Mouse (Mus musculus) hindbrain, embryonic 14.5 days (tissue): ENCODE data around the gene Trim9. TPM values are rescaled to one million over a fixed set of nuclear protein-coding genes. Genes with fewer than 3 reads are reported as not detected.
A peak's percentile ranks its signal among the peaks of the same experiment; 100 is the strongest.

Source experiments
- ATAC-seq: fragments of 200-750 bp; cut with Nextera tagmentation; 2 replicates; pipeline ENCODE4 v1.8.0; 2017; ENCODE audit warnings: moderate number of reproducible peaks, mild to moderate bottlenecking, moderate TSS enrichment, moderate library complexity; ENCODE audit not compliant: low FRiP score
- DNase-seq: peaks from one replicate; pipeline ENCODE4 v3.0.0-alpha.2; 2015; ENCODE audit warnings: low spot score
- H3K27ac ChIP-seq: fragments of 300-500 bp; sonication (generic); 2 replicates; pipeline ENCODE4 v1.5.1; 2014; ENCODE audit warnings: mild to moderate bottlenecking, moderate library complexity
- H3K27me3 ChIP-seq: fragments of 300-500 bp; sonication (generic); 2 replicates; pipeline ENCODE4 v1.6.1; 2014; ENCODE audit warnings: mild to moderate bottlenecking, low read length, mixed read lengths; ENCODE audit not compliant: control insufficient read depth, insufficient read depth
- H3K36me3 ChIP-seq: fragments of 300-500 bp; sonication (generic); replicated peaks from 2 replicates; pipeline ENCODE4 v1.6.1; 2014; ENCODE audit not compliant: control insufficient read depth, insufficient read depth
- H3K4me1 ChIP-seq: fragments of 300-500 bp; sonication (generic); replicated peaks from 2 replicates; pipeline ENCODE4 v1.6.1; 2014; ENCODE audit warnings: antibody characterized with exemption, low read length, mixed read lengths; ENCODE audit not compliant: control insufficient read depth, insufficient read depth
- H3K4me2 ChIP-seq: fragments of 300-500 bp; sonication (generic); replicated peaks from 2 replicates; pipeline ENCODE4 v1.6.1; 2014; ENCODE audit warnings: mild to moderate bottlenecking, moderate library complexity
- H3K4me3 ChIP-seq: fragments of 300-500 bp; sonication (generic); replicated peaks from 2 replicates; pipeline ENCODE4 v1.5.1; 2014; ENCODE audit warnings: mild to moderate bottlenecking, low read length
- H3K9ac ChIP-seq: fragments of 300-500 bp; sonication (generic); 2 replicates; pipeline ENCODE4 v1.6.1; 2014
- H3K9me3 ChIP-seq: fragments of 300-500 bp; sonication (generic); 2 replicates; pipeline ENCODE4 v1.6.1; 2016; ENCODE audit warnings: low read length; ENCODE audit not compliant: control insufficient read depth
- WGBS: fragments of 180-500 bp; shearing (Covaris S2); extraction: QIAGEN DNeasy Blood & Tissue Kit; methylation state at CpG from one replicate; pipeline ENCODE4 v1.1.7; 2014; 5-methylcytosine and 5-hydroxymethylcytosine counted together
- polyA plus RNA-seq: library from polyadenylated mRNA; unstranded; fragments of >200 nt; fragmentation: Nextera tagmentation; extraction: Ambion mirVana; gene quantifications from 2 replicates; pipeline ENCODE4 v1.2.1, GENCODE M21; 2014

The Trim9 gene
- polyA plus RNA-seq, 1 experiment from 2014 or later, result 77.8 TPM

- no peak overlapping the region for H3K9ac ChIP-seq
- H3K27ac ChIP-seq, result peak overlapping the region; percentile 58
- no peak overlapping the region for H3K4me2 ChIP-seq
- ATAC-seq (peak; percentile 51; the same call in 1 of the 2 replicates), DNase-seq (no peak)
- H3K27me3 ChIP-seq, result no peaks in the 10 kb centered on the region
- H3K9me3 ChIP-seq, result no peaks in the 10 kb centered on the region
- WGBS, result 33% methylated on average over 15 of the region's 15 CpGs
- no peaks in the 10 kb centered on the region for H3K36me3 ChIP-seq
- peaks cover 24% of the 10 kb centered on the region for H3K4me1 ChIP-seq
- H3K4me3 ChIP-seq, result no peak overlapping the region
These were observed 99.5 kb downstream of the Trim9 start for GRCm38 (mm10) chr12:70247683-70248474.

- Histone ChIP-seq H3K4me1 (peaks cover 3% of the 10 kb centered on the region; the same call in 1 of the 2 replicates), H3K27me3 (no peaks in the 10 kb centered on the region), H3K4me2 (no peak overlapping the region), H3K27ac (no peak overlapping the region), H3K9ac (no peak overlapping the region), H3K4me3 (no peak overlapping the region), H3K9me3 (no peaks in the 10 kb centered on the region), H3K36me3 (no peaks in the 10 kb centered on the region)
- ATAC-seq (no peak), DNase-seq (no peak)
- 75% methylated on average over 7 of the region's 7 CpGs for WGBS
These were observed 104.9 kb downstream of the Trim9 start for GRCm38 (mm10) chr12:70242550-70242949.

GRCm38 (mm10) chr12:70239741-70240140, 107.7 kb downstream of the Trim9 start:
- Histone ChIP-seq H3K9me3 (no peaks in the 10 kb centered on the region), H3K27me3 (no peaks in the 10 kb centered on the region), H3K27ac (no peak overlapping the region), H3K4me1 (no peaks in the 10 kb centered on the region; the same call in none of the 2 replicates), H3K9ac (no peak overlapping the region), H3K36me3 (no peaks in the 10 kb centered on the region), H3K4me2 (no peak overlapping the region), H3K4me3 (no peak overlapping the region)
- DNase-seq, result no peak
- 77% methylated on average over 5 of the region's 5 CpGs for WGBS
- ATAC-seq, result no peak

GRCm38 (mm10) chr12:70238604-70239003, 108.8 kb downstream of the Trim9 start:
- Histone ChIP-seq H3K27me3 (no peaks in the 10 kb centered on the region), H3K4me1 (no peaks in the 10 kb centered on the region; the same call in none of the 2 replicates), H3K36me3 (no peaks in the 10 kb centered on the region), H3K9me3 (no peaks in the 10 kb centered on the region), H3K27ac (no peak overlapping the region), H3K9ac (no peak overlapping the region), H3K4me2 (no peak overlapping the region), H3K4me3 (no peak overlapping the region)
- WGBS, result 49% methylated on average over 8 of the region's 8 CpGs
- ATAC-seq (no peak), DNase-seq (no peak)

DNA sequence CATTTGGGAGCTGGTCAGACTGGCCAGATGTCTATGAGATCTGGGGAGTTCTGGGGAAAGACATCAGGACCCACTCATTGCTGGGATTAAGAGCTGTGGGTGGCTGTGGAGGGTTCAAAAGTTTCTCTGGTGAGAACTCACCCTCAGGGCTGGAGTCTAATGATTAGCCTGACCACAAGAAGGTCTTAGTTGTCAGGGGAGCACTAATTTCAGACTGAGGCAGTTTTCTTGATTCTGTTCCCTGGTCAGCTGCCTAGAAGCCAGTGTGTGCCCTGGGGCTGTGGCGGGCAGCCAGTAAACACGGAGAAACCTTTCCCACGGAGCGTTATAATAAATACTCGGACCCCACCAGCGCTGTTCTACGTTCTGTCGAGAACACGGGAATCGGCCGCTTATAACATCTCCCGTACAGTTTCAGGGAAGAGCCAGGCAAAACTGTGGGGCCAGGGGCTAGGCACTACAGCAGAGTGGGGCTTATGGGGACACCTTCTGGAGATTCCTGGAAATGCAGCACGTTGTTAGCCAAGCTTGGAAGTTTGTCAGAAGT, 112.4 kb downstream of the Trim9 start:
- Histone ChIP-seq H3K4me3 (peak overlapping the region; percentile 22), H3K9me3 (no peaks in the 10 kb centered on the region), H3K4me2 (peak overlapping the region; percentile 51), H3K9ac (peak overlapping the region; percentile 48), H3K27ac (no peak overlapping the region), H3K4me1 (no peaks in the 10 kb centered on the region; the same call in none of the 2 replicates), H3K27me3 (no peaks in the 10 kb centered on the region), H3K36me3 (no peaks in the 10 kb centered on the region)
- DNase-seq, result peak; percentile 87
- peak; percentile 85 for ATAC-seq
- WGBS, result 11% methylated on average over 13 of the region's 13 CpGs

- peak overlapping the region; percentile 22 for H3K4me2 ChIP-seq
- no peaks in the 10 kb centered on the region for H3K27me3 ChIP-seq
- 14% methylated on average over 6 of the region's 6 CpGs for WGBS
These were observed 113.0 kb downstream of the Trim9 start for GRCm38 (mm10) chr12:70234411-70234810.

GRCm38 (mm10) chr12:70233637-70234315, 113.6 kb downstream of the Trim9 start:
- 89% methylated on average over 6 of the region's 6 CpGs for WGBS
- Histone ChIP-seq H3K4me2 (no peak overlapping the region), H3K27ac (no peak overlapping the region), H3K9ac (no peak overlapping the region), H3K36me3 (no peaks in the 10 kb centered on the region), H3K4me3 (no peak overlapping the region), H3K9me3 (no peaks in the 10 kb centered on the region), H3K4me1 (no peaks in the 10 kb centered on the region; the same call in 1 of the 2 replicates), H3K27me3 (no peaks in the 10 kb centered on the region)
- no peak for ATAC-seq
- DNase-seq, result no peak

More at GRCm38 (mm10) chr12:70234411-70234810, 113.0 kb downstream of the Trim9 start:
- ATAC-seq (peak; percentile 85), DNase-seq (peak; percentile 82)
- no peak overlapping the region for H3K27ac ChIP-seq
- H3K9me3 ChIP-seq, result no peaks in the 10 kb centered on the region
- H3K9ac ChIP-seq, result no peak overlapping the region
- H3K4me3 ChIP-seq, result no peak overlapping the region
- H3K4me1 ChIP-seq, result no peaks in the 10 kb centered on the region; the same call in none of the 2 replicates
- H3K36me3 ChIP-seq, result no peaks in the 10 kb centered on the region

DNA sequence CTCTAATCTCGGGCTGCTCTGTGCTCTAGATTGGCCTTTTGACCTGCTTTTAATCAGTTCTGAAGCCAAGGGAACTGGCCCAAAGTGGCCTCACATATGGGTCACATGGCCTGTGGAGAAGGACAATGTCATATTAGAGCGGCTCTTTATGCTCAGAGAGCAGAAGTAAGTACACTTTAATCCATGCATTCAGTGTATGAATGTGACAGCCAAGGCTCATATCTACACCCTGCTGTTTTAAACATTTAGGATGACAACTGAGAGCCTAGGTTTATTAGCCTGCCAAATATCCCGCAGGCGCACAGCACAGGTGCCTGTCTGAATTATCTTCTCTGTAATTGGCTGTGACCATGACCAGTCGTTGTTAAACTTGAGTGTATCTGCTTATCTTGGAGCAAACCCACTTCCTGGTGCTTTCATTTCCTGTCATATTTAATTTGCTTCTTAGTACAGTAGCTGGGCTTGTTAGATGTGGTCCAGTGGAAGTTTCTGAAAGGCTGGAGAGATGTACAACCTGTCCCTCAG, 115.3 kb downstream of the Trim9 start:
- ATAC-seq, result no peak
- Histone ChIP-seq H3K36me3 (no peaks in the 10 kb centered on the region), H3K27ac (no peak overlapping the region), H3K4me3 (no peak overlapping the region), H3K27me3 (no peaks in the 10 kb centered on the region), H3K4me2 (no peak overlapping the region), H3K9ac (no peak overlapping the region), H3K4me1 (peaks cover 8% of the 10 kb centered on the region), H3K9me3 (no peaks in the 10 kb centered on the region)
- no peak for DNase-seq
- WGBS, result 41% methylated on average over 5 of the region's 5 CpGs

GRCm38 (mm10) chr12:70231294-70231693, 116.1 kb downstream of the Trim9 start, which contains the start of gene Pygl:
TSS of gene Pygl (minus strand) at chr12:70231488.
- Histone ChIP-seq H3K27me3 (peaks cover 7% of the 10 kb centered on the region; the same call in 1 of the 2 replicates), H3K4me1 (peaks cover 10% of the 10 kb centered on the region), H3K36me3 (no peaks in the 10 kb centered on the region), H3K9me3 (no peaks in the 10 kb centered on the region), H3K9ac (no peak within 1 kb of the TSS), H3K27ac (no peak within 1 kb of the TSS), H3K4me3 (no peak within 1 kb of the TSS), H3K4me2 (no peak within 1 kb of the TSS)
- WGBS, result 81% methylated on average over 2 of the region's 2 CpGs
- DNase-seq (no peak), ATAC-seq (no peak)
